8 mouse cellular contexts compared by ENCODE assay signal in the genomic region with DNA sequence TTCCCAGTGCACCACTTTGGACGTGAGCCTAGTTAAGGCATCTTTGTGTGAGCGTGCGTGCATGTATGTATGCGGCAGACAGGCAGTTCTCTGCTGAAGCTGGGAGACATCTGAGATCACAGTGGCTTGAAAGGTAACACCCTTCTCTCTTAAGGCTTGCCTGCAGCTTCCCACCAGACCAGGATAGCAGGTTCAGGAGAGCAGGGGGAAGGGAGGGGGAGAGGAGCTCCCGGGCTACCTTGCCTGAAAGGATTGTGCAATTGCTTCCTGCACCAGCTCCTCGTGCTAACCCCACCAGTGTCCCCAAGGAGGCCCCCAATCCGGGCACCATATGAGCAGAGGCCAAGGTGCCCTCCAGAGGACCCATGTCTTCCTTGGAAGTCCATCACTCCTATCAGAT. TPM values are rescaled to one million over a fixed set of nuclear protein-coding genes. Genes with fewer than 3 reads are reported as not detected.
DNase-seq lines count a peak whose midpoint lies in the region; ATAC-seq and TF ChIP-seq lines count a peak whose summit lies in the region.

No protein-coding gene starts in this region.

- H3K4me1 ChIP-seq in neural tube, embryonic 11.5 days (ENCODE audit: control insufficient read depth, insufficient read depth, low read length): peaks cover 17% of the 10 kb centered on the region
- no peaks in the 10 kb centered on the region for H3K4me1 ChIP-seq in embryonic facial prominence, embryonic 11.5 days (ENCODE audit: control insufficient read depth, insufficient read depth, low read length)
- H3K4me1 ChIP-seq in intestine, postnatal 0 days (replicated peaks; ENCODE audit: control insufficient read depth, insufficient read depth, low read length): peaks cover 8% of the 10 kb centered on the region
- peaks cover 18% of the 10 kb centered on the region for H3K4me1 ChIP-seq in small intestine, adult 2 months (ENCODE audit: control insufficient read depth, insufficient read depth, insufficient read length, low read length)

- no peaks in the 10 kb centered on the region for H3K9me3 ChIP-seq in neural tube, embryonic 11.5 days (ENCODE audit: control insufficient read depth, low read length)
- no peaks in the 10 kb centered on the region for H3K9me3 ChIP-seq in embryonic facial prominence, embryonic 11.5 days (replicated peaks; ENCODE audit: control insufficient read depth, low read length)
- no peaks in the 10 kb centered on the region for H3K9me3 ChIP-seq in intestine, postnatal 0 days (ENCODE audit: control insufficient read depth)

- no peak for ATAC-seq in neural tube, embryonic 11.5 days (ENCODE audit: insufficient read depth, low FRiP score, low TSS enrichment)
- no peak for ATAC-seq in embryonic facial prominence, embryonic 11.5 days (replicated peaks; ENCODE audit: insufficient number of reproducible peaks, low FRiP score, low TSS enrichment, low read depth)
- ATAC-seq in intestine, postnatal 0 days: no peak

- H3K4me3 ChIP-seq in neural tube, embryonic 11.5 days (ENCODE audit: low read depth, low read length): no peak overlapping the region
- no peak overlapping the region for H3K4me3 ChIP-seq in embryonic facial prominence, embryonic 11.5 days (ENCODE audit: low read depth, low read length)
- peak overlapping the region; percentile 88 for H3K4me3 ChIP-seq in intestine, postnatal 0 days (ENCODE audit: low read depth, low read length)
- peak overlapping the region; percentile 63 for H3K4me3 ChIP-seq in small intestine, adult 2 months (ENCODE audit: low read depth, low read length)

- H3K27me3 ChIP-seq in neural tube, embryonic 11.5 days (ENCODE audit: control insufficient read depth, insufficient read depth, low read length): no peaks in the 10 kb centered on the region
- peaks cover 8% of the 10 kb centered on the region for H3K27me3 ChIP-seq in embryonic facial prominence, embryonic 11.5 days (ENCODE audit: control insufficient read depth, insufficient read depth, low read length)
- H3K27me3 ChIP-seq in intestine, postnatal 0 days (replicated peaks; ENCODE audit: control insufficient read depth, insufficient read depth, low read length): no peaks in the 10 kb centered on the region
- no peaks in the 10 kb centered on the region for H3K27me3 ChIP-seq in small intestine, adult 2 months (ENCODE audit: control insufficient read depth, insufficient read depth, low read length)

- no peak for DNase-seq in neural tube, embryonic 11.5 days (ENCODE audit: low spot score)
- DNase-seq in neural tube, embryonic 10.5 days (ENCODE audit: extremely low spot score, low spot score): no peak
- DNase-seq in embryonic facial prominence, embryonic 11.5 days (ENCODE audit: low spot score): peak; percentile 46
- DNase-seq in cerebellum, postnatal 14 days: no peak
- DNase-seq in ovary, postnatal 14 days (ENCODE audit: low spot score): no peak
- DNase-seq in layer of hippocampus, postnatal 10 days (ENCODE audit: low spot score in 2 of 2): no peak

- H3K27ac ChIP-seq in neural tube, embryonic 11.5 days (ENCODE audit: low read depth, low read length): no peak overlapping the region
- no peak overlapping the region for H3K27ac ChIP-seq in embryonic facial prominence, embryonic 11.5 days (replicated peaks; ENCODE audit: low read depth, low read length)
- peak overlapping the region; percentile 97 for H3K27ac ChIP-seq in intestine, postnatal 0 days (ENCODE audit: low read depth, low read length)
- H3K27ac ChIP-seq in small intestine, adult 2 months (ENCODE audit: insufficient read depth, low read depth, low read length): peak overlapping the region; percentile 90

- 0 out of 2 replicates have a peak overlapping the region, but pooled peaks have one; percentile 1 for H3K9ac ChIP-seq in neural tube, embryonic 11.5 days (ENCODE audit: low read length)
- H3K9ac ChIP-seq in embryonic facial prominence, embryonic 11.5 days (replicated peaks; ENCODE audit: low read length): no peak overlapping the region
- 0 out of 2 replicates have a peak overlapping the region, but pooled peaks have one; percentile 92 for H3K9ac ChIP-seq in intestine, postnatal 0 days (ENCODE audit: low read depth, low read length)

- WGBS in neural tube, embryonic 11.5 days: 24% methylated on average over 7 of the region's 7 CpGs
- WGBS in embryonic facial prominence, embryonic 11.5 days: 19% methylated on average over 7 of the region's 7 CpGs
- WGBS in intestine, postnatal 0 days: 19% methylated on average over 7 of the region's 7 CpGs
- WGBS in small intestine, adult 2 months: 17% methylated on average over 7 of the region's 7 CpGs

- no peak for TF ChIP-seq CTCF in intestine, postnatal 0 days (IDR thresholded peaks at IDR 0.05; ENCODE audit: low read depth)
- TF ChIP-seq CTCF in small intestine, adult 2 months (IDR thresholded peaks at IDR 0.05; ENCODE audit: extremely low read depth, insufficient read length, insufficient replicate concordance, low read depth, low read length): no peak

- no peak for TF ChIP-seq POLR2A in small intestine, adult 2 months (IDR thresholded peaks at IDR 0.05; ENCODE audit: low read depth, low read length)

- no peaks in the 10 kb centered on the region for H3K36me3 ChIP-seq in neural tube, embryonic 11.5 days (ENCODE audit: control insufficient read depth, insufficient read depth, low read length)
- no peaks in the 10 kb centered on the region for H3K36me3 ChIP-seq in embryonic facial prominence, embryonic 11.5 days (replicated peaks; ENCODE audit: control insufficient read depth, insufficient read depth, low read depth, low read length)
- H3K36me3 ChIP-seq in intestine, postnatal 0 days (ENCODE audit: control insufficient read depth, insufficient read depth): peaks cover 5% of the 10 kb centered on the region; the same call in 1 of the 2 replicates
- H3K36me3 ChIP-seq in small intestine, adult 2 months (ENCODE audit: control insufficient read depth, insufficient read depth, low read length): peaks cover 35% of the 10 kb centered on the region

- peak overlapping the region; percentile 70 for H3K4me2 ChIP-seq in neural tube, embryonic 11.5 days (ENCODE audit: low read depth)
- peak overlapping the region; percentile 90; the same call in 1 of the 2 replicates for H3K4me2 ChIP-seq in embryonic facial prominence, embryonic 11.5 days (ENCODE audit: low read depth, low read length)
- H3K4me2 ChIP-seq in intestine, postnatal 0 days (replicated peaks; ENCODE audit: low read depth): peak overlapping the region; percentile 88

RNA-seq across cellular contexts. Expression of a gene that starts 3.0 kb away (rescaled TPM):
- polyA plus RNA-seq in neural tube, embryonic 11.5 days (2014; fragmentation: Nextera tagmentation; extraction: Ambion mirVana): 63.4 and 74.3 TPM in 2 replicates
- 45.4 and 46.9 TPM in 2 replicates for polyA plus RNA-seq in embryonic facial prominence, embryonic 11.5 days (2014; fragmentation: Nextera tagmentation; extraction: Ambion mirVana)
- 342 and 379 TPM in 2 replicates for polyA plus RNA-seq in intestine, postnatal 0 days (2015; fragmentation: Nextera tagmentation; extraction: Ambion mirVana)
- 95.0 and 368 TPM in 2 replicates for polyA plus RNA-seq in small intestine, adult 2 months (2012; rRNA removed)
- total RNA-seq in layer of hippocampus, postnatal 10 days (2021): 10 to 100 TPM; 51.0 to 56.6 TPM

Comparison
In these comparisons a context has a peak if more than half of its experiments do, and no peak if none do; other contexts are left out.
1. H3K27ac ChIP-seq: peak in intestine, postnatal 0 days (single experiment) and small intestine, adult 2 months (single experiment); none in neural tube, embryonic 11.5 days (single experiment) and embryonic facial prominence, embryonic 11.5 days (single experiment).
2. H3K4me3 ChIP-seq: peak in intestine, postnatal 0 days (single experiment) and small intestine, adult 2 months (single experiment); none in neural tube, embryonic 11.5 days (single experiment) and embryonic facial prominence, embryonic 11.5 days (single experiment).
3. Peak in every context shown above with its lines, with median percentiles within 50 percentile points of each other: H3K4me2 ChIP-seq.